Mouse (Mus musculus): ENCODE measurements around the gene Pmf1.
"Not testable (repeated sequence)": the region's sequence is repeated elsewhere in the genome, so short reads cannot be mapped to it uniquely, and the experiment has no call there.

Gene Pmf1

GRCm38 (mm10) chr3:88395288-88395687 is 14.8 kb downstream of the Pmf1 start:
- Histone ChIP-seq H3K4me3 (replicated peaks; ENCODE audit: low read length) (no peak overlapping the region), H3K9me3 (ENCODE audit: low read length) (peaks cover 26% of the 10 kb centered on the region), H3K4me1 (replicated peaks; ENCODE audit: low read depth, low read length) (peaks cover 32% of the 10 kb centered on the region), H3K36me3 (ENCODE audit: insufficient read depth, low read length) (peaks cover 92% of the 10 kb centered on the region), H3K27me3 (ENCODE audit: insufficient read depth, low read length) (no peaks in the 10 kb centered on the region)
- TF ChIP-seq CTCF (conservative IDR thresholded peaks at IDR 0.05; ENCODE audit: low read length) (no peak), POU5F1 (IDR thresholded peaks at IDR 0.05; ENCODE audit: borderline replicate concordance, low read length) (no peak), NANOG (IDR thresholded peaks at IDR 0.05; ENCODE audit: borderline replicate concordance, low read length) (no peak)

GRCm38 (mm10) chr3:88393776-88394375 is 16.3 kb downstream of the Pmf1 start:
- H3K4me3 ChIP-seq (replicated peaks; ENCODE audit: low read length), result peak overlapping the region; percentile 49
- H3K4me1 ChIP-seq (replicated peaks; ENCODE audit: low read depth, low read length), result peaks cover 32% of the 10 kb centered on the region
- no peaks in the 10 kb centered on the region for H3K27me3 ChIP-seq (ENCODE audit: insufficient read depth, low read length)
- peaks cover 35% of the 10 kb centered on the region for H3K9me3 ChIP-seq (ENCODE audit: low read length)
- peaks cover 86% of the 10 kb centered on the region for H3K36me3 ChIP-seq (ENCODE audit: insufficient read depth, low read length)
- TF ChIP-seq CTCF (conservative IDR thresholded peaks at IDR 0.05; ENCODE audit: low read length) (no peak), POU5F1 (IDR thresholded peaks at IDR 0.05; ENCODE audit: borderline replicate concordance, low read length) (no peak), NANOG (IDR thresholded peaks at IDR 0.05; ENCODE audit: borderline replicate concordance, low read length) (no peak)

GRCm38 (mm10) chr3:88384364-88384763 is 25.8 kb downstream of the Pmf1 start, which contains the start of gene Bglap:
Gene Bglap, minus strand, starts transcription at chr3:88384464.
- TF ChIP-seq POU5F1 (IDR thresholded peaks at IDR 0.05; ENCODE audit: borderline replicate concordance, low read length), result no peak
- TF ChIP-seq CTCF (conservative IDR thresholded peaks at IDR 0.05; ENCODE audit: low read length), result no peak
- TF ChIP-seq NANOG (IDR thresholded peaks at IDR 0.05; ENCODE audit: borderline replicate concordance, low read length), result no peak
- Histone ChIP-seq H3K4me3 (replicated peaks; ENCODE audit: low read length) (no peak within 1 kb of the TSS), H3K27me3 (ENCODE audit: insufficient read depth, low read length) (no peaks in the 10 kb centered on the region), H3K9me3 (ENCODE audit: low read length) (no peaks in the 10 kb centered on the region), H3K36me3 (ENCODE audit: insufficient read depth, low read length) (no peaks in the 10 kb centered on the region), H3K4me1 (replicated peaks; ENCODE audit: low read depth, low read length) (peaks cover 6% of the 10 kb centered on the region)

- not testable (repeated sequence) for H3K4me3 ChIP-seq (replicated peaks; ENCODE audit: low read length); H3K4me1 ChIP-seq (replicated peaks; ENCODE audit: low read depth, low read length); H3K36me3 ChIP-seq (ENCODE audit: insufficient read depth, low read length); H3K9me3 ChIP-seq (ENCODE audit: low read length); H3K27me3 ChIP-seq (ENCODE audit: insufficient read depth, low read length)
Observed at GRCm38 (mm10) chr3:88382383-88382782, 27.7 kb downstream of the Pmf1 start.

- H3K4me3 ChIP-seq (replicated peaks; ENCODE audit: low read length), result peak overlapping the region; percentile 57; the same call in 1 of the 2 replicates
- not testable (repeated sequence) for H3K36me3 ChIP-seq (ENCODE audit: insufficient read depth, low read length)
Observed at GRCm38 (mm10) chr3:88381389-88382315, 28.5 kb downstream of the Pmf1 start.

GRCm38 (mm10) chr3:88378599-88378998 is 31.5 kb downstream of the Pmf1 start, which contains the start of gene Bglap2:
Gene Bglap2, minus strand, starts transcription at chr3:88378699.
- not testable (repeated sequence) for H3K27me3 ChIP-seq (ENCODE audit: insufficient read depth, low read length); H3K36me3 ChIP-seq (ENCODE audit: insufficient read depth, low read length); H3K9me3 ChIP-seq (ENCODE audit: low read length); H3K4me3 ChIP-seq (replicated peaks; ENCODE audit: low read length)
- peaks cover 17% of the 10 kb centered on the region for H3K4me1 ChIP-seq (replicated peaks; ENCODE audit: low read depth, low read length)

More at GRCm38 (mm10) chr3:88381389-88382315, 28.5 kb downstream of the Pmf1 start:
- not testable (repeated sequence) for H3K27me3 ChIP-seq (ENCODE audit: insufficient read depth, low read length); H3K4me1 ChIP-seq (replicated peaks; ENCODE audit: low read depth, low read length); H3K9me3 ChIP-seq (ENCODE audit: low read length)

- not testable (repeated sequence) for H3K36me3 ChIP-seq (ENCODE audit: insufficient read depth, low read length); H3K27me3 ChIP-seq (ENCODE audit: insufficient read depth, low read length); H3K9me3 ChIP-seq (ENCODE audit: low read length); H3K4me3 ChIP-seq (replicated peaks; ENCODE audit: low read length)
- H3K4me1 ChIP-seq (replicated peaks; ENCODE audit: low read depth, low read length), result peaks cover 15% of the 10 kb centered on the region
Observed at GRCm38 (mm10) chr3:88376644-88377043, 33.5 kb downstream of the Pmf1 start.

- Histone ChIP-seq H3K9me3 (ENCODE audit: low read length) (peaks cover 12% of the 10 kb centered on the region), H3K4me3 (replicated peaks; ENCODE audit: low read length) (0 out of 2 replicates have a peak overlapping the region, but pooled peaks have one; percentile 17), H3K4me1 (replicated peaks; ENCODE audit: low read depth, low read length) (peaks cover 11% of the 10 kb centered on the region)
- not testable (repeated sequence) for H3K36me3 ChIP-seq (ENCODE audit: insufficient read depth, low read length); H3K27me3 ChIP-seq (ENCODE audit: insufficient read depth, low read length)
Observed at GRCm38 (mm10) chr3:88375750-88376626, 34.1 kb downstream of the Pmf1 start.

- not testable (repeated sequence) for H3K4me3 ChIP-seq (replicated peaks; ENCODE audit: low read length); H3K36me3 ChIP-seq (ENCODE audit: insufficient read depth, low read length); H3K27me3 ChIP-seq (ENCODE audit: insufficient read depth, low read length)
- Histone ChIP-seq H3K9me3 (ENCODE audit: low read length) (peaks cover 37% of the 10 kb centered on the region), H3K4me1 (replicated peaks; ENCODE audit: low read depth, low read length) (peaks cover 11% of the 10 kb centered on the region)
Observed at GRCm38 (mm10) chr3:88372643-88373042, 37.5 kb downstream of the Pmf1 start, which contains the start of gene Bglap3. Gene Bglap3, minus strand, starts transcription at chr3:88372743.

- Histone ChIP-seq H3K9me3 (ENCODE audit: low read length) (peaks cover 37% of the 10 kb centered on the region), H3K4me1 (replicated peaks; ENCODE audit: low read depth, low read length) (peaks cover 29% of the 10 kb centered on the region), H3K27me3 (ENCODE audit: insufficient read depth, low read length) (peaks cover 19% of the 10 kb centered on the region)
- H3K36me3 ChIP-seq (ENCODE audit: insufficient read depth, low read length); H3K4me3 ChIP-seq (replicated peaks; ENCODE audit: low read length): not testable (repeated sequence)
Observed at GRCm38 (mm10) chr3:88368511-88368910, 41.6 kb downstream of the Pmf1 start.

GRCm38 (mm10) chr3:88367517-88367916 is 42.6 kb downstream of the Pmf1 start:
- peaks cover 19% of the 10 kb centered on the region for H3K27me3 ChIP-seq (ENCODE audit: insufficient read depth, low read length)
- peaks cover 12% of the 10 kb centered on the region for H3K36me3 ChIP-seq (ENCODE audit: insufficient read depth, low read length)
- H3K4me3 ChIP-seq (replicated peaks; ENCODE audit: low read length), result not testable (repeated sequence)
- peaks cover 37% of the 10 kb centered on the region for H3K9me3 ChIP-seq (ENCODE audit: low read length)
- H3K4me1 ChIP-seq (replicated peaks; ENCODE audit: low read depth, low read length), result peaks cover 36% of the 10 kb centered on the region

GRCm38 (mm10) chr3:88366830-88367428 is 43.2 kb downstream of the Pmf1 start:
- peaks cover 18% of the 10 kb centered on the region for H3K36me3 ChIP-seq (ENCODE audit: insufficient read depth, low read length)
- not testable (repeated sequence) for H3K4me3 ChIP-seq (replicated peaks; ENCODE audit: low read length)
- peaks cover 38% of the 10 kb centered on the region for H3K4me1 ChIP-seq (replicated peaks; ENCODE audit: low read depth, low read length)
- H3K9me3 ChIP-seq (ENCODE audit: low read length), result peaks cover 34% of the 10 kb centered on the region
- H3K27me3 ChIP-seq (ENCODE audit: insufficient read depth, low read length), result peaks cover 19% of the 10 kb centered on the region

All from E14TG2a.4 (cell line).